In genomic region chr2:9918691-9919471, GRCm38 (mm10) we compare ENCODE assay signal across 16 mouse cellular contexts. TPM values are rescaled to one million over a fixed set of nuclear protein-coding genes. Genes with fewer than 3 reads are reported as not detected.
DNase-seq lines count a peak whose midpoint lies in the region; ATAC-seq and TF ChIP-seq lines count a peak whose summit lies in the region.
"Had no signal": no experiment of that assay in that cellular context is flagged by ENCODE, and none has a peak within 500 bp of the region (broad histone marks: within the 10 kb centered on the region; RNA-seq: fewer than 3 reads in every experiment).

No protein-coding gene starts in this region.

- H3K9me3 ChIP-seq in stomach, postnatal 0 days (ENCODE audit: control insufficient read depth, low read length): no peaks in the 10 kb centered on the region
- no peaks in the 10 kb centered on the region for H3K9me3 ChIP-seq in heart, embryonic 11.5 days (replicated peaks; ENCODE audit: control insufficient read depth, low read length)
- H3K9me3 ChIP-seq: forebrain, embryonic 10.5 days; neural tube, embryonic 13.5 days had no signal

- peak; percentile 53 for DNase-seq in urinary bladder, postnatal 14 days (ENCODE audit: low spot score)
- no peak for DNase-seq in urinary bladder, postnatal 4 days (ENCODE audit: low spot score in 2 of 2)
- DNase-seq in kidney, adult 9 months: peak; percentile 78
- peak; percentile 90 for DNase-seq in liver, adult 2 months (ENCODE audit: extremely low read depth, low read depth, low spot score)
- DNase-seq in stomach, postnatal 0 days (ENCODE audit: low spot score): peak; percentile 59
- DNase-seq in layer of hippocampus, adult 18-20 months (ENCODE audit: low spot score in 2 of 2): no peak
- DNase-seq in thymus, postnatal 36 days: no peak
- DNase-seq: cerebellum, adult 9-11 months had no signal

- H3K79me2 ChIP-seq in liver, adult 2 months (ENCODE audit: control insufficient read depth, insufficient read depth, low read length): no peaks in the 10 kb centered on the region

- H3K4me3 ChIP-seq in liver, adult 2 months (ENCODE audit: insufficient read depth, low read depth, low read length): peak overlapping the region; percentile 24; the same call in 1 of the 2 replicates
- no peak overlapping the region for H3K4me3 ChIP-seq in stomach, postnatal 0 days (ENCODE audit: low read depth, low read length)
- H3K4me3 ChIP-seq in heart, embryonic 11.5 days (ENCODE audit: low read depth, low read length): no peak overlapping the region
- H3K4me3 ChIP-seq: forebrain, embryonic 10.5 days; neural tube, embryonic 13.5 days had no signal

- 0 out of 2 replicates have a peak overlapping the region, but pooled peaks have one; percentile 11 for H3K4me2 ChIP-seq in stomach, postnatal 0 days (replicated peaks; ENCODE audit: low read depth)
- no peak overlapping the region for H3K4me2 ChIP-seq in heart, embryonic 11.5 days
- H3K4me2 ChIP-seq: midbrain, embryonic 11.5 days; neural tube, embryonic 13.5 days had no signal

- WGBS in liver, adult 2 months: 29% methylated on average over 17 of the region's 17 CpGs
- WGBS in stomach, postnatal 0 days: 62% methylated on average over 17 of the region's 17 CpGs
- WGBS in heart, embryonic 11.5 days (ENCODE audit: insufficient replicate concordance): 71% methylated on average over 17 of the region's 17 CpGs

- peaks cover 6% of the 10 kb centered on the region for H3K4me1 ChIP-seq in liver, adult 2 months (ENCODE audit: control insufficient read depth, insufficient read depth, low read length)
- no peaks in the 10 kb centered on the region for H3K4me1 ChIP-seq in stomach, postnatal 0 days (replicated peaks; ENCODE audit: control insufficient read depth, insufficient read depth)
- no peaks in the 10 kb centered on the region for H3K4me1 ChIP-seq in heart, embryonic 11.5 days (ENCODE audit: control insufficient read depth, insufficient read depth, low read length)
- H3K4me1 ChIP-seq: forebrain, embryonic 10.5 days; neural tube, embryonic 13.5 days had no signal

- H3K9ac ChIP-seq in liver, adult 2 months (ENCODE audit: low read depth, low read length): peak overlapping the region; percentile 8; the same call in 1 of the 2 replicates
- H3K9ac ChIP-seq in stomach, postnatal 0 days (ENCODE audit: low read length): no peak overlapping the region
- H3K9ac ChIP-seq in heart, embryonic 11.5 days (ENCODE audit: low read depth, low read length): no peak overlapping the region
- H3K9ac ChIP-seq: neural tube, embryonic 13.5 days had no signal

- no peak for TF ChIP-seq EP300 in stomach, postnatal 0 days (optimal IDR thresholded peaks at IDR 0.05)

- H3K27ac ChIP-seq in liver, adult 2 months (replicated peaks; ENCODE audit: insufficient read depth, low read depth, low read length): peak overlapping the region; percentile 35; the same call in 1 of the 2 replicates
- H3K27ac ChIP-seq in stomach, postnatal 0 days (replicated peaks): peak overlapping the region; percentile 35; the same call in 1 of the 2 replicates
- H3K27ac ChIP-seq in heart, embryonic 11.5 days (ENCODE audit: low read depth, low read length): no peak overlapping the region
- H3K27ac ChIP-seq: forebrain, embryonic 10.5 days; hindbrain, postnatal 0 days; neural tube, embryonic 13.5 days had no signal

- no peaks in the 10 kb centered on the region for H3K27me3 ChIP-seq in liver, adult 2 months (ENCODE audit: control insufficient read depth, insufficient read depth, low read length)
- H3K27me3 ChIP-seq in stomach, postnatal 0 days (ENCODE audit: control insufficient read depth, insufficient read depth, low read length): no peaks in the 10 kb centered on the region
- H3K27me3 ChIP-seq in heart, embryonic 11.5 days (ENCODE audit: control insufficient read depth, insufficient read depth, low read length): no peaks in the 10 kb centered on the region
- H3K27me3 ChIP-seq: neural tube, embryonic 13.5 days had no signal

- TF ChIP-seq CTCF in liver, adult 2 months (IDR thresholded peaks at IDR 0.05; ENCODE audit: low read depth, low read length): no peak
- TF ChIP-seq CTCF in stomach, postnatal 0 days (IDR thresholded peaks at IDR 0.05; ENCODE audit: low read depth): no peak

- peak; percentile 88 for ATAC-seq in stomach, postnatal 0 days (ENCODE audit: low FRiP score, low TSS enrichment)
- no peak for ATAC-seq in heart, embryonic 11.5 days (replicated peaks; ENCODE audit: insufficient number of reproducible peaks, low FRiP score, low TSS enrichment)
- ATAC-seq: hindbrain, postnatal 0 days had no signal

- peaks cover 6% of the 10 kb centered on the region; the same call in 1 of the 2 replicates for H3K36me3 ChIP-seq in liver, adult 2 months (ENCODE audit: control insufficient read depth, insufficient read depth, low read length)
- H3K36me3 ChIP-seq in stomach, postnatal 0 days (ENCODE audit: control insufficient read depth, insufficient read depth, low read length): 0 out of 2 replicates have a peak, but pooled peaks cover 2% of the 10 kb centered on the region
- no peaks in the 10 kb centered on the region for H3K36me3 ChIP-seq in heart, embryonic 11.5 days (ENCODE audit: control insufficient read depth, insufficient read depth, low read length)

- TF ChIP-seq POLR2A in liver, adult 2 months (IDR thresholded peaks at IDR 0.05; ENCODE audit: extremely low read depth, insufficient read depth, low read length): no peak

RNA-seq across cellular contexts. Expression of gene Gata3, which starts 29.0 kb away (rescaled TPM):
- total RNA-seq in liver, adult 2 months (2014; rRNA removed): 0.07 TPM in 1 of 2 replicates, not detected in the other
- polyA plus RNA-seq in liver, adult 2 months (2012; rRNA removed): 0.33 and 0.42 TPM in 2 replicates
- 7.5 and 8.9 TPM in 2 replicates for polyA plus RNA-seq in stomach, postnatal 0 days (2015; fragmentation: Nextera tagmentation; extraction: Ambion mirVana)
- 9.7 and 9.8 TPM in 2 replicates for polyA plus RNA-seq in heart, embryonic 11.5 days (2014; fragmentation: Nextera tagmentation; extraction: Ambion mirVana)
- not detected for total RNA-seq in layer of hippocampus, adult 18-20 months (2021)

RNA-seq across cellular contexts. Expression of gene 9230102O04Rik, which starts 29.5 kb away (rescaled TPM):
- not detected in 2 replicates for total RNA-seq in liver, adult 2 months (2014; rRNA removed)
- polyA plus RNA-seq in liver, adult 2 months (2012; rRNA removed): not detected in 2 replicates
- not detected in 2 replicates for polyA plus RNA-seq in stomach, postnatal 0 days (2015; fragmentation: Nextera tagmentation; extraction: Ambion mirVana)
- 0.51 and 0.89 TPM in 2 replicates for polyA plus RNA-seq in heart, embryonic 11.5 days (2014; fragmentation: Nextera tagmentation; extraction: Ambion mirVana)
- total RNA-seq in layer of hippocampus, adult 18-20 months (2021): not detected
- total RNA-seq: gastrocnemius, adult 8-10 months had no signal
- polyA plus RNA-seq: forebrain, embryonic 10.5 days; heart, embryonic 16.5 days; limb, embryonic 14.5 days; neural tube, embryonic 13.5 days had no signal

RNA-seq across cellular contexts. Expression of gene 4930412O13Rik, which starts 37.8 kb away (rescaled TPM):
- not detected in 2 replicates for total RNA-seq in liver, adult 2 months (2014; rRNA removed)
- not detected in 2 replicates for polyA plus RNA-seq in liver, adult 2 months (2012; rRNA removed)
- not detected in 2 replicates for polyA plus RNA-seq in stomach, postnatal 0 days (2015; fragmentation: Nextera tagmentation; extraction: Ambion mirVana)
- polyA plus RNA-seq in heart, embryonic 11.5 days (2014; fragmentation: Nextera tagmentation; extraction: Ambion mirVana): 1.2 TPM in 1 of 2 replicates, not detected in the other
- total RNA-seq in layer of hippocampus, adult 18-20 months (2021): not detected
- total RNA-seq: gastrocnemius, adult 8-10 months; hindbrain, postnatal 0 days had no signal
- polyA plus RNA-seq: heart, embryonic 16.5 days had no signal

Comparison
In these comparisons a context has a peak if more than half of its experiments do, and no peak if none do; other contexts are left out.
1. DNase-seq: peak in urinary bladder, postnatal 14 days (single experiment), kidney, adult 9 months (single experiment), liver, adult 2 months (single experiment) and stomach, postnatal 0 days (single experiment); none in urinary bladder, postnatal 4 days (0 of 2), layer of hippocampus, adult 18-20 months (0 of 2) and thymus, postnatal 36 days (0 of 2).